Mouse (Mus musculus) kidney, postnatal 4 days (tissue): ENCODE measurements at regions not wholly inside any gene's neighbourhood (a gene's known extent, or its start where the extent isn't known, plus 50 kb on each side); places are given as distances from the start of the nearest gene placed in this dataset.

ENCODE experiments used
- DNase-seq, 2 experiments: peaks; one replicate each; pipeline ENCODE4 v3.0.0; 2021; ENCODE audit warnings: mixed read lengths in 2 of 2

DNA sequence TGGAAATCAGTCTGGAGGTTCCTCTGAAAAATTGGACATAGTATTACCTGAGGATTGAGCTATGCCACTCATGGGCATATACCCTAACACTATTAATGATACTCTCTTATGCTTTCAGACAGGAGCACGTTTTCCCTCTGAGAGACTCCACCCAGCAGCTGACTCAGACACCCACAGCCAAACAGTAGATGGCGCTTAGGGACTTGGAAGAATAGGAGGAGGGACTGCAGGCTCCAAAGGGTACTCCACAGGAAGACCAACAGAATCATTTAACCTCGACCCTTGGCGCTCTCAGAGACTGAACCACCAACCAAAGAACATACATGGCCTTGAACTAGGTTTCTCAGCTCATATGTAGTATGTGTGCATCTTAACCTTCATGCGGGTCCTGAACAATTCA, 216.0 kb upstream of the Fut9 start:
- peak in 1 of 2 experiments; percentile 2 for DNase-seq

DNA sequence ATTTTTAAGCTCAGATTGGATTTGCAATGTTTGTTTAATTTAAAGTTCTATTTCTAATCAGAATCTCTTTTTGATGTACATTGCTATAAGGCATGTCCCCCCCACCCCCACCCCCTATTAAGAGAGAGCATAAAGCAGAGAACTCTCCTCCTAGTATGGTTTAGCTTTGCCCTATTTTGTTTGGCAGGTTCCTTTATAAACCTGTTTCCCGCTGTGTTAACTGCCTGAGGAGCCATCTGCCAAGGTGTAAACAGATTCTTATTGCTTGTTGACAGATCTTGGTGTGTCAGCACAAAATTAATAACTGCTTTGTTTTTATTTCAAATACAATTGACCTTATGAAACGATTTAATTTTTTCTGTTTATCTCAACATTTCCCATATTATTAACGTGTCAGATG, 200.3 kb upstream of the Fut9 start:
- DNase-seq, result no peak

DNA sequence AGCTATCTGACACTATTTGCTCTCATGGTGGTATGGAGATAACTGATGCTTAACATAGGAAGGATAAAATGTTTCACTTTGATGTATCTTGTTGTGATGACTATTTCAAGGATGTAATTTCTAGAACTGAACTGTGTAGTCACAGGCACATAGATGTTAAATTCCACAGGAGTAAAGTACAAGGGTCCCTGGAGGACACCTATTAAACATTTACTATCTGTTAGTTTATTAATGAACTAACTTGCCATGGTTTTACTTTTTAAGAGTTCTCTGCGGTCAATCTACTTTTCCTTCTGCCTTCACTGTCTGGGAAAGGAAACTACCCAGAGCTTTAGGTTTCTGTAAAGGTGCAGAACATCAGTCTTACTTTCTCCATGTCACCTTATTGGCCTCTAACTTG, 198.5 kb upstream of the Fut9 start:
- no peak for DNase-seq

DNA sequence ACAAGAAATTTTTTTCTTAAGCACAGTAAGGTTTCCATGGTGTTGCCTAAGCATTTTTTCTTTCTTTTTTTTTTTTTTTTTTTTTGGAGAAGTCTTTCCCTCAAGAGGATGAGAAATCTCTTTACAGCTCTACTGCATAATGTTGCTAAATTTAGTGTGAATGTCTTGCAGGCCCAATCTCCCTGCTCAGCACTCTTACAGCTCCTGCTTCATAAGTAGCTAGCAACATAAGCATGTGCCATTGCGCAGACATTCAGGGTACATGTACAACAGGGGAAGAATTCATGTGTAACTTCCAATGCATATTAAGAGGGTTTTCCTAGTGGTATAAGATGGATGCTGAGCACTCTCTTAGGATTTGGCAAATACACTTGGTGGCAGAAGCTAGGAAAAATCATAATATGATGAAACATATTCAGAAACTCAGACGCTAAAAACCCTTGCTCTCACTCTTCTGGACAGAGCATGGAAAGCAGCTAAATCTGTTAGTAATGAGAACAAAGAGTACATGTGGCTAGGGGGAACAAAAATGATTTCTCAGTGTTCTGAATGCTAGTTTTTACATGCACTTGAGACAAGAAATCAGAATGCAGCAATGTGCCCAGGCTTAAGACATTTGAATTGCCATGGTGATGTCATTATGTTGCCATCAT, 155.8 kb upstream of the Fut9 start:
- no peak for DNase-seq

DNA sequence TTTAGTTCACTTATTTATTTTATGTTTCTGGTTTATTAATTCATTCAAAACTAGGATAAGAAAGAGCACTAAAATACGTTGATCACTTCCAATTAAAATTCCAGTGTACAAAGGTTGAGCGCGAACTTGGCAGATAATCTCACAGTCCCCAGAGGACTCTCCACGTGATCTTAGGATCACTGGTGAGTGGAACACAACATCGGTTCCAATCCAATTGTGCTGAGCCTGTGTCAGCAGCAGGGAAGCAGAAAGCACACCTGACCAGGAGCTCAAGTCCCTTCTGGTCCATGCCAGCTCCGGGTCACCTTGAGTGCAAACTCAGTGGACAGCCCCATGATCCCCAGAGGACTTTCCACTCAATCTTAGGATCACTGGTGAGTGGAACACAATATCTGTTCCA, 132.5 kb upstream of the Fut9 start:
- no peak for DNase-seq

DNA sequence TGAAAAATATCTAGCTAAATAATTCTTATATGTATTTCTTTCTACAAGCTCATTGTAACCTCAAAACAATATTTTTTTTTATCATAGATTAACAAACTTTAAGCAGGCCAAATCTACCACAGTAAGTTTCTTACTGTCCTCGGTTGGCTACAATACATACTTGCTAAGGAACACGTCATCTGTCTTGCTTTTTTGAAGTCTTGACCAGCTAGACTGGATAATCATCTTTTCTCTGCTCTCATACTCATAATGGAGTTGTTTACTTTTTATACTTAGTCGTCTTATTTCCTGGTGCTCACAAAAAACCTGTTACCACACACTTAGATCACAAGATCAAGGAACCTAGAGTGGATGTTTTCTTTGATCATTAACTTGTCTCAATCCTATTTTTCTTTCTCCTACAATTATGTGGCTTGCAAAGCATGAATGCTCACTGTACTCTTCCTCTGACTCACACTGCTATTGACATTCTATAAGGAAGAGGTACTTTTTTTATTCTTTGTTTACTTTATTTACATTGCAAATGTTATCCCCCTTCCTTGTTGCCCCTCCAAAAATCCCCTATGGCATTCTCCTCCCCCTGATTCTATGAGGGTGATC, 95.4 kb upstream of the Fut9 start:
- DNase-seq, result no peak

DNA sequence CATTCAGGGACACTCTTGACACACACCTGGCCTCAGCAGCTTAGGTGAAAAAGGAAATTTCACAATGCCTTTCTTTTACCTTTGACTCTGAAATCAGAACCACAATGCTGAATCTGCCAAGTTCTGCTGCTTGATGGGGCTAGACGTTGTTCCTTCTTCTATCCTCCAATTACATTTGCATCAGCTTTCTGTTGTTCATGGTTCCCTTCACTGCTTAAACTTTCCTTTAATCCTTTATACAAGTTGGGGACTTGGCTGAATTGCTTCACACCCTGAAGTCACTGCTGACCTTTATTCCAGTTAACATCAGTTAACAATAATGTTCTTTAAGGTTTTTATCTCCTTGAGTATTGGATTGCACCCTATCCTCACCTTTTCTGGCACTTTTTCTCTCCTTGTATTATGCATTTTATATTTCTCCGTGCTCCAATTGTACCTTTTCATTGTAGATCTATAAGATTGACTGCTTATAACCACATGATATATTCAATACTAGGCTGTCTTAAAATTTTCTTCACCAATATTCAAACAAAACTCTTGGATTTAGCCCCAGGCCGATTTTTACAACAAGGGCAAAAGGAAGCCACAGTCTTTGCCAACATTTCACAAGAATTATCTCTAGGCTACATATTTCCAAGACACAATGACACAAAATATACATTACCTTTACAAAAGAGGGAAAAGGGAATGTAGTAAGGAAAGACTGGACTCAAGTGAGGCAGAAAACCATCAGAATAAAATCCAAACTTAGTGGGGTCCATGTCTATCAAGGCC, 92.0 kb upstream of the Fut9 start:
- no peak for DNase-seq
